Mouse (Mus musculus): ENCODE results near the gene Myo1e. TPM values are rescaled to one million over a fixed set of nuclear protein-coding genes. Genes with fewer than 3 reads are reported as not detected.

The Myo1e gene
- polyA plus RNA-seq (2021; fragmentation: Nextera tagmentation), result 4.2 and 4.3 TPM in 2 replicates
- long read RNA-seq, experiment 1, full-length matches to known transcripts, result 21 of 48 reads
- long read RNA-seq, experiment 1, partial matches to known transcripts, result 23 of 48 reads
- long read RNA-seq, experiment 1, other reads (novel, unspliced or antisense), result 4 of 48 reads
- long read RNA-seq, experiment 2, partial matches to known transcripts, result 14 of 15 reads
- long read RNA-seq, experiment 2, other reads (novel, unspliced or antisense), result 1 of 15 reads

DNA sequence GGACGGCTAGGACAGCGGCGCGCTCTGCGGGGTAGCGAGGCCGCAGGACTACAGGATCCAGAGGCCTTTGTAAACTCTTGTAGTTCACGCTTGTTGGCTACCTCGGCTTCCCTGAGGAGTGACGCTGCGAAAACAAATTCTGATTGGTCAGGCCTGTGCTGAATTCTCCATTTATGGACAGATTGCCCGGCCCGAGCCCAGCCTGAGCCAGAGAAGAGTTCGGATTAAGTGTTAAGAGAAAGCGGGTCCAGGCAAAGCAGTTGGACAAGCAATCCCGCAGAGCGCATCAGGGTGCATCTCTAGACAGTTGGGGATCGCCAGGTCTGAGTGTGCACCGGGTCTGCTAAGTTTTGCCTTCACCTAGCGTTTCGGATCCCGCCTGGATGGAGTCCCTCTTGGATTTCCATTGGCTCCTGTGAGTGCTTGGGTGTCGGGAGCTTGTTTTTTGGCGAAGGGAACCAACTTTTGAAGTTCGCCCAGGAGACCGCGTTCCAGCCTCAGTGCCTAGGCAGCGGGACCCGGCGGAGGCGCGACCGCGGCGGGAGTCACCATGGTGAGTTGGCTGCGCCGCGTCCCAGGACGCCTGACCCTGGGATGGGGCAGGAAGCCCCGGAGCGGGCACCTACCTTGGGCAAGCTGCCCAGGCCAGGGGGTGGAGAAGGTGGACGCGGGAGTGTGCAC lies at the start of gene Myo1e:
Myo1e (plus strand) TSS at position 200 of the 681 bp plus-strand sequence.

DNA sequence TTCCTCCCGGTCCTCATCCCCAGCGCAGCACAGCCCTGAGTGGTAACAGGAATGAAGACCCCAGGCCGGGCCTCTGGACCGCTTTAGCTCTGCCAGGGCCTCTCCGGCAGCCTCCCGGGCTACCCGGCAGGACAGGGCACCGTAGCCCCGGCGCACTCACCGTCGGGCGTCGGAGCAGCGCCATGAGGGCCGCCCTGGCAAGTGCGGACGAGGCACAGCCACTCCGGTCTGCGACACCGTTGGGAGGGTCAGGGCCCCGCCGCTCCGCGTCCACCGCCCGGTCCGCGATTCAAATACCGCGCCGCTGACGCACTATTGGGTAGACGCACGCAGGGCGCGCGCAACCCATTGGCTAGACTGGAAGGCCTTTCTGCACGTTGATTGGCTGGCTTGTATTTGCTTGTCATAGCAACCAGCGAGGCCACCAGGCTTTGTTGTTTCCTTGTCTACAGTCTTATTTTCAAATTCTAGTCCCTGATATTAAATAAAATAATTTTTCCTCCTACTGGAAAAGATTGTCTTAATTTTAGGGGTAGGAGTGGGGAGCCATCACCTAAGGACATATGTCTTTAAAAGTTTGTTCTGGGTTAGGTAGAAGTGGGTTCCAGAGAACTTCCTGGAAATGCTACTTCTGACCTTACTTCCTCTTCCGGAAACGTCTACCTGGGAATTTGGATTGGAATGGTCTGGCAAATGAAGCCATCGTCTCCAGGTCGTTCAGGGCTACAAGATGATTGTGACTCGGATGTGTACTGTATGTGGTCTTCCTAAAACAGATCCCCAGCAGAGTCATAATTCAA lies 214.3 kb downstream of the Myo1e start, which contains the start of gene Ccnb2:
Ccnb2 (minus strand) TSS at position 291 of the 800 bp plus-strand sequence.

Other genes with a start within 250 kb of the Myo1e start
- gene Bnip2, start 217.9 kb upstream of the Myo1e start, polyA plus RNA-seq (2021; fragmentation: Nextera tagmentation), result 28.5 and 35.7 TPM in 2 replicates
- gene Gtf2a2, start 194.8 kb upstream of the Myo1e start, polyA plus RNA-seq (2021; fragmentation: Nextera tagmentation), result 74.1 and 74.2 TPM in 2 replicates
- not detected in 2 replicates for gene Gcnt3, start 169.3 kb upstream of the Myo1e start, polyA plus RNA-seq (2021; fragmentation: Nextera tagmentation)
- gene Fam81a, start 64.8 kb upstream of the Myo1e start, polyA plus RNA-seq (2021; fragmentation: Nextera tagmentation), result 244 and 282 TPM in 2 replicates
- gene Ccnb2, start 214.2 kb downstream of the Myo1e start, polyA plus RNA-seq (2021; fragmentation: Nextera tagmentation), result 0.72 and 1.1 TPM in 2 replicates

Data from left cerebral cortex, adult 6 months (tissue).